Mouse (Mus musculus): Measurements from ENCODE around the gene 4930404N11Rik.

DNA sequence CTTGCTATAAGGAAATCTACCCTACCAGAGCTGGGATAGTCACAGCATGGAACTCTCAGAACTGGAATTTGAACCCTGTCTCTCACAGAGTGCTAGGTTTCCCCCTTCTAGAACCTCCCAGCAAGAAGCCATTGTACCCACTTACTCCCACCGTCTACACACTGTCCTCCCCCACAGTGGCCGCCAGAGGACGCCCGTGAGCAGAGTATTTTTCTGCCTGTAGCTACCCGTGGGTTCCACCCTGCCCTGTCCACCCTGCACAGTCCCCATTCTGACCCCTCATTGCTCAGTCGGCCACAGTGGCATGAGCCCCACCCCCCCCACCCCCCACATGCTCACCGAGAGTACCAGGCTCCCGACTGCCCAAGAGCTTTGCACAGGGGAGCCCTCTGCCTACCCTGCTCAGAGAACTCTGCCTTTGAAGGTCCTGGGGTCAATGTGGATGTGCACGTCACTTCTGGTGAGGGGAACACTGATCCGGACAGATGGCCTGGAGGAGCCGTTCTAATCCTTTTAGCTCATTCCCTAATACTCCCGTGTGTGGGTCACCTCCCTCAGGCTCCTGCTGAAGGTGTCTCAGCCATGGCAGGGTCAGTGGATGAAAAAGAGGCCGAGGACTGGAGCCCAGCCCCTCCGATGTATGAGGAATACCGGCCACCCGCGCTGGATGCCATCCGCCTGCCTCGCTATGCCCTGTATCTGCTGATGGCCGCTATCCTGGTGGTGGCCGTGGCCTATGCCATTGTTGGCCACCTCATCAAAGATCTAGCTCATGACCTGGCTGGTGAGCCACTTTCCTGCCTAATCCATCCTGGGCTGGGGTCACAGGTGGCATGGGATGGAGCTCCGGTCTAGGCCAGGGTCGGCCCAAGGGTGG lies 24.4 kb upstream of the 4930404N11Rik start:
- TF ChIP-seq EP300 (IDR thresholded peaks at IDR 0.05; ENCODE audit: low read depth) (no peak), CTCF (IDR thresholded peaks at IDR 0.05; ENCODE audit: low read depth) (peak; percentile 88)

All from heart, postnatal 0 days (tissue).